Mouse (Mus musculus) MEL (cell line): ENCODE data around the gene Gas2. TPM values are rescaled to one million over a fixed set of nuclear protein-coding genes. Genes with fewer than 3 reads are reported as not detected.

ENCODE experiments used
- DNase-seq: peaks from one replicate; pipeline ENCODE4 v3.0.0; 2011; ENCODE audit warnings: low read depth, low spot score
- H3K27ac ChIP-seq: 2 replicates; pipeline ENCODE4 v1.5.1; 2012; ENCODE audit warnings: low read depth, mild to moderate bottlenecking, control low read depth, low read length, moderate library complexity; ENCODE audit not compliant: control insufficient read depth
- H3K27me3 ChIP-seq, 2 experiments: fragments of 150-350 bp in 1 of 2; sonication (generic) in 1 of 2; 2 replicates each; pipeline ENCODE4 v1.6.1; 2012; ENCODE audit warnings: low read length in 2 of 2, mild to moderate bottlenecking in 2 of 2, improper control_type of control experiment in 1 of 2, moderate library complexity in 1 of 2; ENCODE audit not compliant: insufficient read depth in 2 of 2, control insufficient read depth in 1 of 2
- H3K36me3 ChIP-seq, 2 experiments: 2 replicates each; pipeline ENCODE4 v1.6.1; 2012 to 2014; ENCODE audit warnings: low read length in 2 of 2, improper control_type of control experiment in 1 of 2, inconsistent platforms in 1 of 2, mild to moderate bottlenecking in 1 of 2; ENCODE audit not compliant: insufficient read depth in 2 of 2, control insufficient read depth in 1 of 2
- H3K4me1 ChIP-seq, 2 experiments: fragments of 150-350 bp in 1 of 2; sonication (generic) in 1 of 2; 2 replicates each; pipeline ENCODE4 v1.6.1; 2012; ENCODE audit warnings: low read length in 2 of 2, improper control_type of control experiment in 1 of 2, mild to moderate bottlenecking in 1 of 2; ENCODE audit not compliant: insufficient read depth in 2 of 2, control insufficient read depth in 1 of 2
- H3K4me3 ChIP-seq, 2 experiments: fragments of 150-350 bp in 1 of 2; sonication (generic) in 1 of 2; 2 replicates each; pipeline ENCODE4 v1.5.1; 2012; ENCODE audit warnings: low read depth in 2 of 2, low read length in 2 of 2, mild to moderate bottlenecking in 2 of 2, moderate library complexity in 2 of 2, control low read depth in 1 of 2, improper control_type of control experiment in 1 of 2; ENCODE audit not compliant: control insufficient read depth in 1 of 2, insufficient read depth in 1 of 2
- H3K79me2 ChIP-seq: 2 replicates; pipeline ENCODE4 v1.6.1; 2012; ENCODE audit warnings: mild to moderate bottlenecking, low read length, moderate library complexity; ENCODE audit not compliant: control insufficient read depth, poor library complexity, insufficient read depth
- H3K9ac ChIP-seq: 2 replicates; pipeline ENCODE4 v1.6.1; 2012; ENCODE audit warnings: low read depth, mild to moderate bottlenecking, control low read depth, low read length, moderate library complexity; ENCODE audit not compliant: control insufficient read depth, poor library complexity, severe bottlenecking
- H3K9me3 ChIP-seq: fragments of 150-350 bp; sonication (generic); replicated peaks from 2 replicates; pipeline ENCODE4 v1.6.1; 2012; ENCODE audit warnings: mild to moderate bottlenecking, low read length, improper control_type of control experiment, moderate library complexity; ENCODE audit not compliant: insufficient read depth
- BHLHE40 ChIP-seq: IDR thresholded peaks from 2 replicates; pipeline ENCODE4 v1.6.1; 2012; ENCODE audit warnings: low read depth, mild to moderate bottlenecking, inconsistent platforms, low read length, improper control_type of control experiment, borderline replicate concordance
- CHD1 ChIP-seq: IDR thresholded peaks from 2 replicates; pipeline ENCODE4 v1.6.1; 2012; ENCODE audit warnings: low read depth, mild to moderate bottlenecking, inconsistent platforms, low read length, improper control_type of control experiment
- CHD2 ChIP-seq: IDR thresholded peaks from 2 replicates; pipeline ENCODE4 v1.6.1; 2011; ENCODE audit warnings: low read length, improper control_type of control experiment
- CTCF ChIP-seq, 3 experiments: IDR thresholded peaks in 2 of 3; conservative IDR thresholded peaks in 1 of 3; 2 replicates each; pipeline ENCODE4 v1.5.1; 2011 to 2012; ENCODE audit warnings: low read length in 3 of 3, low read depth in 2 of 3, mild to moderate bottlenecking in 2 of 3, improper control_type of control experiment in 1 of 3, inconsistent platforms in 1 of 3, mixed read lengths in 1 of 3, moderate library complexity in 1 of 3; ENCODE audit not compliant: control insufficient read depth in 1 of 3, insufficient read depth in 1 of 3, poor library complexity in 1 of 3, severe bottlenecking in 1 of 3
- E2F4 ChIP-seq: IDR thresholded peaks from 2 replicates; pipeline ENCODE4 v1.6.1; 2011; ENCODE audit warnings: low read depth, low read length, improper control_type of control experiment, borderline replicate concordance
- ELF1 ChIP-seq: IDR thresholded peaks from 2 replicates; pipeline ENCODE4 v1.6.1; 2014; ENCODE audit warnings: low read depth, mild to moderate bottlenecking, inconsistent platforms, low read length, improper control_type of control experiment, moderate library complexity
- EP300 ChIP-seq, 2 experiments: IDR thresholded peaks; 2 replicates each; pipeline ENCODE4 v1.6.1; 2011; ENCODE audit warnings: improper control_type of control experiment in 2 of 2, low read length in 2 of 2, low read depth in 1 of 2, mild to moderate bottlenecking in 1 of 2
- ETS1 ChIP-seq: IDR thresholded peaks from 2 replicates; pipeline ENCODE4 v1.6.1; 2012; ENCODE audit warnings: low read depth, mild to moderate bottlenecking, inconsistent platforms, low read length, improper control_type of control experiment, moderate library complexity
- GABPA ChIP-seq: IDR thresholded peaks from 2 replicates; pipeline ENCODE4 v1.6.1; 2012; ENCODE audit warnings: low read depth, mild to moderate bottlenecking, inconsistent platforms, low read length, improper control_type of control experiment, moderate library complexity
- GATA1 ChIP-seq: IDR thresholded peaks from 2 replicates; pipeline ENCODE4 v1.6.1; 2011; ENCODE audit warnings: low read depth, low read length, improper control_type of control experiment
- HCFC1 ChIP-seq: IDR thresholded peaks from 2 replicates; pipeline ENCODE4 v1.6.1; 2012; ENCODE audit warnings: low read depth, mild to moderate bottlenecking, inconsistent platforms, low read length, improper control_type of control experiment, moderate library complexity
- JUND ChIP-seq: IDR thresholded peaks from 2 replicates; pipeline ENCODE4 v1.6.1; 2011; ENCODE audit warnings: low read depth, mild to moderate bottlenecking, improper control_type of control experiment, low read length
- KAT2A ChIP-seq: conservative IDR thresholded peaks from 2 replicates; pipeline ENCODE4 v1.6.1; 2012; ENCODE audit warnings: low read depth, low read length, improper control_type of control experiment, inconsistent platforms
- MAFK ChIP-seq: IDR thresholded peaks from 2 replicates; pipeline ENCODE4 v1.6.1; 2011; ENCODE audit warnings: low read depth, mild to moderate bottlenecking, low read length, improper control_type of control experiment, borderline replicate concordance
- MAZ ChIP-seq: IDR thresholded peaks from 2 replicates; pipeline ENCODE4 v1.6.1; 2012; ENCODE audit warnings: low read depth, mild to moderate bottlenecking, inconsistent platforms, low read length, improper control_type of control experiment
- MEF2A ChIP-seq: IDR thresholded peaks from 2 replicates; pipeline ENCODE4 v1.6.1; 2014; ENCODE audit warnings: low read depth, mild to moderate bottlenecking, inconsistent platforms, low read length, improper control_type of control experiment; ENCODE audit not compliant: poor library complexity, insufficient replicate concordance, severe bottlenecking; ENCODE audit errors: extremely low read depth
- MXI1 ChIP-seq: IDR thresholded peaks from 2 replicates; pipeline ENCODE4 v1.6.1; 2011; ENCODE audit warnings: mild to moderate bottlenecking, low read depth, low read length, improper control_type of control experiment
- MYB ChIP-seq: IDR thresholded peaks from 2 replicates; pipeline ENCODE4 v1.6.1; 2011; ENCODE audit warnings: mild to moderate bottlenecking, low read depth, low read length, improper control_type of control experiment
- MYC ChIP-seq: IDR thresholded peaks from 2 replicates; pipeline ENCODE4 v1.6.1; 2011; ENCODE audit warnings: low read depth, mild to moderate bottlenecking, low read length, improper control_type of control experiment, moderate library complexity
- NELFE ChIP-seq: IDR thresholded peaks from 2 replicates; pipeline ENCODE4 v1.6.1; 2011; ENCODE audit warnings: low read depth, low read length, improper control_type of control experiment
- NRF1 ChIP-seq: IDR thresholded peaks from 2 replicates; pipeline ENCODE4 v1.6.1; 2014; ENCODE audit warnings: low read depth, mild to moderate bottlenecking, inconsistent platforms, low read length, improper control_type of control experiment, moderate library complexity; ENCODE audit not compliant: poor library complexity, insufficient read depth, severe bottlenecking
- POLR2A ChIP-seq, 2 experiments: IDR thresholded peaks; 2 replicates each; pipeline ENCODE4 v1.6.1; 2011 to 2012; ENCODE audit warnings: low read length in 2 of 2, mild to moderate bottlenecking in 2 of 2, control low read depth in 1 of 2, improper control_type of control experiment in 1 of 2, low read depth in 1 of 2, moderate library complexity in 1 of 2; ENCODE audit not compliant: control insufficient read depth in 1 of 2, insufficient read depth in 1 of 2, poor library complexity in 1 of 2
- POLR2AphosphoS2 ChIP-seq: IDR thresholded peaks from 2 replicates; pipeline ENCODE4 v1.6.1; 2011; ENCODE audit warnings: low read length, improper control_type of control experiment
- POLR2AphosphoS5 ChIP-seq: IDR thresholded peaks from 2 replicates; pipeline ENCODE4 v1.6.1; 2012; ENCODE audit warnings: low read depth, borderline replicate concordance, mild to moderate bottlenecking, inconsistent platforms, low read length, moderate library complexity, mixed read lengths
- RAD21 ChIP-seq: IDR thresholded peaks from 2 replicates; pipeline ENCODE4 v1.6.1; 2011; ENCODE audit warnings: mild to moderate bottlenecking, low read depth, low read length, improper control_type of control experiment
- RCOR1 ChIP-seq: IDR thresholded peaks from 2 replicates; pipeline ENCODE4 v1.6.1; 2012; ENCODE audit warnings: low read depth, mild to moderate bottlenecking, inconsistent platforms, low read length, improper control_type of control experiment
- SIN3A ChIP-seq: IDR thresholded peaks from 2 replicates; pipeline ENCODE4 v1.6.1; 2012; ENCODE audit warnings: low read length, improper control_type of control experiment, inconsistent platforms
- SMC3 ChIP-seq: IDR thresholded peaks from 2 replicates; pipeline ENCODE4 v1.6.1; 2011; ENCODE audit warnings: low read depth, low read length, improper control_type of control experiment
- TAL1 ChIP-seq: IDR thresholded peaks from 2 replicates; pipeline ENCODE4 v1.6.1; 2012; ENCODE audit warnings: mild to moderate bottlenecking, inconsistent platforms, low read length, moderate library complexity, mixed read lengths
- TBP ChIP-seq: IDR thresholded peaks from 2 replicates; pipeline ENCODE4 v1.8.0; 2011; ENCODE audit warnings: low read depth, low read length, improper control_type of control experiment
- TCF12 ChIP-seq: IDR thresholded peaks from 2 replicates; pipeline ENCODE4 v1.6.1; 2014; ENCODE audit warnings: low read depth, mild to moderate bottlenecking, inconsistent platforms, low read length, improper control_type of control experiment, moderate library complexity
- UBTF ChIP-seq: IDR thresholded peaks from 2 replicates; pipeline ENCODE4 v1.6.1; 2012; ENCODE audit warnings: low read depth, mild to moderate bottlenecking, inconsistent platforms, low read length, improper control_type of control experiment, moderate library complexity, borderline replicate concordance; ENCODE audit not compliant: insufficient read depth
- USF1 ChIP-seq: IDR thresholded peaks from 2 replicates; pipeline ENCODE4 v1.6.1; 2014; ENCODE audit warnings: low read depth, mild to moderate bottlenecking, inconsistent platforms, low read length, improper control_type of control experiment, moderate library complexity
- USF2 ChIP-seq, 2 experiments: IDR thresholded peaks; 2 replicates each; pipeline ENCODE4 v1.6.1; 2011 to 2012; ENCODE audit warnings: improper control_type of control experiment in 2 of 2, low read length in 2 of 2, borderline replicate concordance in 1 of 2, inconsistent platforms in 1 of 2, low read depth in 1 of 2, mild to moderate bottlenecking in 1 of 2; ENCODE audit not compliant: insufficient read depth in 1 of 2
- ZC3H11A ChIP-seq: IDR thresholded peaks from 2 replicates; pipeline ENCODE4 v1.6.1; 2012; ENCODE audit warnings: low read depth, mild to moderate bottlenecking, inconsistent platforms, low read length, improper control_type of control experiment
- ZKSCAN1 ChIP-seq: IDR thresholded peaks from 2 replicates; pipeline ENCODE4 v1.6.1; 2012; ENCODE audit warnings: low read depth, mild to moderate bottlenecking, inconsistent platforms, low read length, improper control_type of control experiment, moderate library complexity
- ZMIZ1 ChIP-seq: IDR thresholded peaks from 2 replicates; pipeline ENCODE4 v1.6.1; 2012; ENCODE audit warnings: low read depth, mild to moderate bottlenecking, inconsistent platforms, low read length, improper control_type of control experiment, moderate library complexity
- ZNF384 ChIP-seq: IDR thresholded peaks from 2 replicates; pipeline ENCODE4 v1.6.1; 2012; ENCODE audit warnings: low read depth, mild to moderate bottlenecking, inconsistent platforms, low read length, improper control_type of control experiment
- polyA plus RNA-seq, 2 experiments: library from polyadenylated mRNA; stranded (reverse) in 1 of 2; unstranded in 1 of 2; fragments of >175 nt in 1 of 2; fragments of >200 nt in 1 of 2; gene quantifications; 2 replicates each; pipeline versions ENCODE4 v1.2.1 to v1.2.4; 2012; ENCODE audit warnings: low replicate concordance in 2 of 2, low read depth in 1 of 2; ENCODE audit not compliant: insufficient read length in 2 of 2, insufficient read depth in 1 of 2, missing spikeins in 1 of 2
- total RNA-seq: library from RNA; depleted of rRNA; stranded (reverse); fragments of 300-350 nt; gene quantifications from 2 replicates; pipeline ENCODE4 v1.2.3, GENCODE M21; 2012

The Gas2 gene
- total and polyA plus RNA-seq, 3 experiments: 10.8 to 21.2 TPM; not detected in 1

DNA sequence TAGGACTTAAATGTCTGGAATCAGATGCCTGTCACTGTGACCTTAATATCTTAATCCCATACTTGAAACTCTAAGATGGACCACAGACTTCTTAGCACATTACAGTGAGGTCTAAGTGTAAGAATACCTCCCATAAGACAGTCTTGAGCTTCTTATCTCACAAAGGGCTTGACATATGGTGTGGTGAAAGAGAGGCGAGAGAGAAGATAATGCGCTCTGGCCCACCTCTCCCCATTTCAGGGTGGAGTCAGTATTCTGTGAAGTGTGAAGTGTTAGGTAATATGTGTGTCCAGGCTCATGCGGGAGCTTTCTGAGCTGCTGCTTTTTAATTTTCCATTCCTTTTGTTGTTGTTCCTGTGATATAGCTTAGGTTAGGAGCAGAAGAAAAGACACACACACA lies 129.2 kb downstream of the Gas2 start:
- peak overlapping the region; percentile 29; the same call in 1 of the 2 replicates for H3K9ac ChIP-seq
- H3K27ac ChIP-seq: peak overlapping the region; percentile 64
- H3K27me3 ChIP-seq: no peaks in the 10 kb centered on the region
- H3K4me1 ChIP-seq: peaks cover 10 to 25% of the 10 kb centered on the region in 2 experiments
- no peak overlapping the region for H3K4me3 ChIP-seq
- peaks cover 0 to 22% of the 10 kb centered on the region in 2 experiments; a peak in 2 of 4 replicates for H3K36me3 ChIP-seq
- H3K9me3 ChIP-seq: no peaks in the 10 kb centered on the region
- no peaks in the 10 kb centered on the region for H3K79me2 ChIP-seq
- DNase-seq: peak; percentile 83
- TF ChIP-seq POLR2A (IDR thresholded peaks at IDR 0.05; ENCODE audit: control insufficient read depth in 1 of 2, insufficient read depth in 1 of 2, low read depth in 1 of 2, low read length in 2 of 2, poor library complexity in 1 of 2): no peak
- TF ChIP-seq GATA1: peak; percentile 94
- no peak for TF ChIP-seq KAT2A
- no peak for TF ChIP-seq MYC
- TF ChIP-seq NELFE: no peak
- TF ChIP-seq ETS1: peak; percentile 76
- TF ChIP-seq RAD21: no peak
- TF ChIP-seq HCFC1: no peak
- TF ChIP-seq MAZ: no peak
- no peak for TF ChIP-seq MEF2A
- TF ChIP-seq CHD2: no peak
- no peak for TF ChIP-seq MAFK
- peak; percentile 26; the same call in 1 of the 2 replicates for TF ChIP-seq RCOR1
- no peak for TF ChIP-seq JUND
- TF ChIP-seq TAL1: peak; percentile 82
- TF ChIP-seq POLR2AphosphoS2: no peak
- TF ChIP-seq TBP: no peak
- no peak for TF ChIP-seq UBTF
- no peak for TF ChIP-seq ZC3H11A
- TF ChIP-seq ELF1: no peak
- no peak for TF ChIP-seq GABPA
- no peak for TF ChIP-seq CHD1
- no peak for TF ChIP-seq CTCF (IDR thresholded peaks at IDR 0.05 in 2 of 3, conservative IDR thresholded peaks at IDR 0.05 in 1 of 3; ENCODE audit: control insufficient read depth in 1 of 3, insufficient read depth in 1 of 3, low read depth in 2 of 3, low read length in 3 of 3, poor library complexity in 1 of 3, severe bottlenecking in 1 of 3)
- TF ChIP-seq MYB: no peak
- TF ChIP-seq NRF1: no peak
- peak; percentile 87 for TF ChIP-seq TCF12
- TF ChIP-seq E2F4: no peak
- peak; percentile 53; the same call in 1 of the 2 replicates for TF ChIP-seq MXI1
- TF ChIP-seq BHLHE40: no peak
- peak; percentile 78 to 86 for TF ChIP-seq EP300 (IDR thresholded peaks at IDR 0.05; ENCODE audit: low read depth in 1 of 2, low read length in 2 of 2)
- TF ChIP-seq USF2 (IDR thresholded peaks at IDR 0.05; ENCODE audit: borderline replicate concordance in 1 of 2, insufficient read depth in 1 of 2, low read depth in 1 of 2, low read length in 2 of 2): no peak
- TF ChIP-seq ZKSCAN1: no peak
- TF ChIP-seq ZNF384: no peak
- no peak for TF ChIP-seq SMC3
- no peak for TF ChIP-seq POLR2AphosphoS5
- TF ChIP-seq ZMIZ1: no peak
- no peak for TF ChIP-seq USF1
- TF ChIP-seq SIN3A: peak; percentile 56; the same call in 1 of the 2 replicates
